Mouse (Mus musculus): ENCODE measurements around the gene Rab6b.
"Not testable (repeated sequence)": the region's sequence is repeated elsewhere in the genome, so short reads cannot be mapped to it uniquely, and the experiment has no call there.

GRCm38 (mm10) chr9:103108341-103108798 lies 3.2 kb upstream of the Rab6b start:
- not testable (repeated sequence) for TF ChIP-seq CTCF, EP300 (IDR thresholded peaks at IDR 0.05; ENCODE audit: low read depth)
